In the genomic region with DNA sequence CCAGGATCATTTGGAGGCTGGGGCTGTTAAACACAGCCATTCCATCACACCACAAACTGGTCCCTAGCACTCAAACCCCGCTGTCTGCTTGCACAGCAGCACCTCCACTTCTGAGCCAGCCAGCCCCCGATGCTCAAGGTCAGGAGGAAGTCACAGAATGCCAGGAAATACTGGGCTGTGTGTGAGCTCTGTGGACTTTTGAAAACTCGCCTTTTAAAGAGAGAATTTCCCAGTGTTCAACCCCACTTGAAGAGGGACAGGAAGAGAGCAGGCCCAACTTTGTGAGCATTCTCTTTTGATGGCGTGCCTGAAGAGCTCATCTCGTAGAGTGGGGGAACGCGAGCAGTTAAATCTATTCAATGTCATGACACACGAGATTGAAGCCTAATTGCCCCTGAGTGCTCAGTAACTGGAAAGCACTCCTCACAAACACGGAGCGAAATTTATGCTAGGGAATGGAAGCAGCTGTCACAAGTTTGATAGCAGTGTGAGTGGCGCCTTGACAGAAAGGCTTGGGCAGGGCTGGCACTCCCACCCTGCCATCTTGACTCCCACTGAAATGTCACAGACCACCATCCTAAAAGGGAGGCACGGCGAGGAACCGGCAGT, we compare ENCODE assay signal across 25 mouse cellular contexts.
DNase-seq lines count a peak whose midpoint lies in the region; ATAC-seq and TF ChIP-seq lines count a peak whose summit lies in the region.
"Had no signal": no experiment of that assay in that cellular context is flagged by ENCODE, and none has a peak within 500 bp of the region (broad histone marks: within the 10 kb centered on the region; RNA-seq: fewer than 3 reads in every experiment).

No protein-coding gene starts in this region.

- no peaks in the 10 kb centered on the region for H3K27me3 ChIP-seq in forebrain, embryonic 12.5 days
- H3K27me3 ChIP-seq in forebrain, embryonic 16.5 days (replicated peaks; ENCODE audit: control insufficient read depth, insufficient read depth, low read length): no peaks in the 10 kb centered on the region
- no peaks in the 10 kb centered on the region for H3K27me3 ChIP-seq in lung, embryonic 14.5 days (ENCODE audit: insufficient read depth, low read length)
- H3K27me3 ChIP-seq: embryonic facial prominence, embryonic 15.5 days; heart, embryonic 13.5 days; hindbrain, embryonic 15.5 days had no signal

- TF ChIP-seq CTCF in lung, embryonic 14.5 days (IDR thresholded peaks at IDR 0.05; ENCODE audit: low read depth): no peak

- no peak overlapping the region for H3K9ac ChIP-seq in forebrain, embryonic 12.5 days
- H3K9ac ChIP-seq in forebrain, embryonic 16.5 days (replicated peaks; ENCODE audit: low read depth, low read length): no peak overlapping the region
- H3K9ac ChIP-seq in lung, embryonic 14.5 days: no peak overlapping the region
- H3K9ac ChIP-seq: embryonic facial prominence, embryonic 15.5 days; heart, embryonic 13.5 days; hindbrain, embryonic 15.5 days had no signal

- no peak; the same call in 1 of the 2 replicates for ATAC-seq in forebrain, embryonic 12.5 days (ENCODE audit: low FRiP score)
- no peak for ATAC-seq in forebrain, embryonic 16.5 days
- ATAC-seq in lung, embryonic 14.5 days (ENCODE audit: insufficient read depth): no peak
- ATAC-seq: CD4-positive, CD25-positive, alpha-beta regulatory T cell, adult 4 months; inflammation-experienced regulatory T-cells, adult 6 months; intestine, postnatal 0 days had no signal

- H3K36me3 ChIP-seq in forebrain, embryonic 12.5 days (replicated peaks): peaks cover 27% of the 10 kb centered on the region; the same call in 1 of the 2 replicates
- H3K36me3 ChIP-seq in forebrain, embryonic 16.5 days (ENCODE audit: control insufficient read depth, insufficient read depth): no peaks in the 10 kb centered on the region
- peaks cover 6% of the 10 kb centered on the region; the same call in 1 of the 2 replicates for H3K36me3 ChIP-seq in lung, embryonic 14.5 days (ENCODE audit: insufficient read depth)
- H3K36me3 ChIP-seq: G1E; heart, embryonic 13.5 days; hindbrain, embryonic 15.5 days had no signal

- intact Hi-C loops in heart, postnatal 36 days (cut with DNase I): no loop called here

- H3K4me2 ChIP-seq in forebrain, embryonic 12.5 days: no peak overlapping the region
- no peak overlapping the region for H3K4me2 ChIP-seq in forebrain, embryonic 16.5 days (ENCODE audit: low read length)
- H3K4me2 ChIP-seq in lung, embryonic 14.5 days: no peak overlapping the region
- H3K4me2 ChIP-seq: embryonic facial prominence, embryonic 15.5 days; heart, embryonic 13.5 days; hindbrain, embryonic 15.5 days had no signal

- no peaks in the 10 kb centered on the region for H3K9me3 ChIP-seq in forebrain, embryonic 12.5 days
- no peaks in the 10 kb centered on the region for H3K9me3 ChIP-seq in forebrain, embryonic 16.5 days (ENCODE audit: control insufficient read depth, low read length)
- no peaks in the 10 kb centered on the region for H3K9me3 ChIP-seq in lung, embryonic 14.5 days (ENCODE audit: low read depth, low read length)
- H3K9me3 ChIP-seq: embryonic facial prominence, embryonic 15.5 days; forebrain, embryonic 10.5 days; heart, embryonic 13.5 days; hindbrain, embryonic 15.5 days had no signal

- peak overlapping the region; percentile 31; the same call in 1 of the 2 replicates for H3K27ac ChIP-seq in forebrain, embryonic 12.5 days
- H3K27ac ChIP-seq in forebrain, embryonic 16.5 days (ENCODE audit: low read length): no peak overlapping the region
- H3K27ac ChIP-seq in lung, embryonic 14.5 days (ENCODE audit: low read depth): no peak overlapping the region
- H3K27ac ChIP-seq: embryonic facial prominence, embryonic 15.5 days; forebrain, embryonic 10.5 days; heart, embryonic 13.5 days; hindbrain, embryonic 15.5 days had no signal

- H3K4me1 ChIP-seq in forebrain, embryonic 12.5 days: peaks cover 36% of the 10 kb centered on the region
- H3K4me1 ChIP-seq in forebrain, embryonic 16.5 days (replicated peaks; ENCODE audit: control insufficient read depth, insufficient read depth, low read length): peaks cover 14% of the 10 kb centered on the region
- 0 out of 2 replicates have a peak, but pooled peaks cover 4% of the 10 kb centered on the region for H3K4me1 ChIP-seq in lung, embryonic 14.5 days (ENCODE audit: insufficient read depth)
- H3K4me1 ChIP-seq: heart, embryonic 13.5 days had no signal

- DNase-seq in adrenal gland, adult (ENCODE audit: inconsistent age in 2 of 2, low spot score in 1 of 2): peak; percentile 40 to 58
- DNase-seq in adrenal gland, adult 18-20 months (ENCODE audit: low spot score in 2 of 2): no peak
- peak; percentile 80 for DNase-seq in heart, adult 11 months
- DNase-seq in heart, postnatal 36 days: no peak
- DNase-seq in lung, embryonic 14.5 days: peak; percentile 12
- DNase-seq in lung, postnatal 14 days: no peak
- DNase-seq: B cell, adult 2 months; cerebellum, adult 11 months; cerebellum, adult 8-10 months; cerebellum, postnatal 14 days; embryo, embryonic 11 days; gastrocnemius, postnatal 25 days; heart, postnatal 4 days; kidney, adult 8-10 months had no signal

- no peak overlapping the region for H3K4me3 ChIP-seq in forebrain, embryonic 12.5 days (replicated peaks)
- no peak overlapping the region for H3K4me3 ChIP-seq in forebrain, embryonic 16.5 days (replicated peaks; ENCODE audit: low read length)
- no peak overlapping the region for H3K4me3 ChIP-seq in lung, embryonic 14.5 days (ENCODE audit: low read depth, low read length)
- H3K4me3 ChIP-seq: embryonic facial prominence, embryonic 15.5 days; erythroblast, embryonic 14.5 days; forebrain, embryonic 10.5 days; heart, embryonic 13.5 days; hindbrain, embryonic 15.5 days had no signal

- 62% methylated on average over 14 of the region's 14 CpGs for WGBS in forebrain, embryonic 12.5 days
- WGBS in forebrain, embryonic 16.5 days: 55% methylated on average over 14 of the region's 14 CpGs
- WGBS in lung, embryonic 14.5 days: 64% methylated on average over 14 of the region's 14 CpGs

Comparison
In these comparisons a context has a peak if more than half of its experiments do, and no peak if none do; other contexts are left out.
1. DNase-seq: peak in adrenal gland, adult (2 of 2), heart, adult 11 months (single experiment) and lung, embryonic 14.5 days (single experiment); none in adrenal gland, adult 18-20 months (0 of 2), heart, postnatal 36 days (0 of 2) and lung, postnatal 14 days (single experiment).